Mouse (Mus musculus) gastrocnemius, adult 18-20 months (tissue): ENCODE measurements around the gene Prss8. TPM values are rescaled to one million over a fixed set of nuclear protein-coding genes. Genes with fewer than 3 reads are reported as not detected.
"Not testable (repeated sequence)": the region's sequence is repeated elsewhere in the genome, so short reads cannot be mapped to it uniquely, and the experiment has no call there.

Source experiments
- DNase-seq: peaks from one replicate; pipeline ENCODE4 v3.0.0; 2021; ENCODE audit warnings: low spot score
- long read RNA-seq, 2 experiments: library from polyadenylated mRNA; stranded (forward); transcript quantifications; one replicate each; pipeline ENCODE4 v2.0.0; 2021
- total RNA-seq, 2 experiments: library from RNA; stranded (reverse); gene quantifications; 2 replicates each; pipeline ENCODE4 v1.2.3; 2021

Prss8 gene
- not detected for total RNA-seq
- long read RNA-seq, experiment 1: 0 reads
- long read RNA-seq, experiment 2: 0 reads

- DNase-seq: no peak
Observed at GRCm38 (mm10) chr7:127929923-127930322, at the start of gene Prss8. Prss8 (minus strand) TSS chr7:127930104.

- no peak for DNase-seq
Observed at GRCm38 (mm10) chr7:127978856-127979255, 49.0 kb upstream of the Prss8 start.

GRCm38 (mm10) chr7:127974413-127974930 is 44.6 kb upstream of the Prss8 start:
- peak; percentile 20 for DNase-seq

GRCm38 (mm10) chr7:127967922-127968828 is 38.3 kb upstream of the Prss8 start:
- DNase-seq: peak; percentile 77

- peak; percentile 95 for DNase-seq
Observed at GRCm38 (mm10) chr7:127967004-127967921, 37.4 kb upstream of the Prss8 start, which contains the start of gene Fus. Fus (plus strand) TSS chr7:127967457.

GRCm38 (mm10) chr7:127966371-127966918 is 36.5 kb upstream of the Prss8 start:
- no peak for DNase-seq

- no peak for DNase-seq
Observed at GRCm38 (mm10) chr7:127959364-127959763, 29.5 kb upstream of the Prss8 start.

GRCm38 (mm10) chr7:127952864-127953581 is 23.1 kb upstream of the Prss8 start:
- no peak for DNase-seq

GRCm38 (mm10) chr7:127946470-127947023 is 16.6 kb upstream of the Prss8 start, which contains the start of gene Prss36:
Prss36 (minus strand) TSS chr7:127946725.
- no peak for DNase-seq

- no peak for DNase-seq
Observed at GRCm38 (mm10) chr7:127944614-127945013, 14.7 kb upstream of the Prss8 start.

GRCm38 (mm10) chr7:127942097-127942496 is 12.2 kb upstream of the Prss8 start:
- DNase-seq: not testable (repeated sequence)

GRCm38 (mm10) chr7:127936216-127936884 is 6.4 kb upstream of the Prss8 start:
- no peak for DNase-seq

GRCm38 (mm10) chr7:127935748-127936159 is 5.8 kb upstream of the Prss8 start:
- DNase-seq: no peak

- DNase-seq: peak; percentile 97
Observed at GRCm38 (mm10) chr7:127935028-127935722, 5.3 kb upstream of the Prss8 start.

GRCm38 (mm10) chr7:127934075-127934474 is 4.2 kb upstream of the Prss8 start:
- no peak for DNase-seq

GRCm38 (mm10) chr7:127932273-127933031 is 2.5 kb upstream of the Prss8 start:
- no peak for DNase-seq

- no peak for DNase-seq
Observed at GRCm38 (mm10) chr7:127931351-127932135, 1.6 kb upstream of the Prss8 start.
